Mouse (Mus musculus) hindbrain, embryonic 16.5 days (tissue): Measurements from ENCODE around the gene Nova2. TPM values are rescaled to one million over a fixed set of nuclear protein-coding genes. Genes with fewer than 3 reads are reported as not detected.

Experiments used
- ATAC-seq: fragments of 200-750 bp; cut with Nextera tagmentation; 2 replicates; pipeline ENCODE4 v1.8.0; 2017; ENCODE audit warnings: moderate TSS enrichment, moderate library complexity
- H3K27ac ChIP-seq: fragments of 300-500 bp; sonication (generic); 2 replicates; pipeline ENCODE4 v1.5.1; 2014; ENCODE audit warnings: low read depth, mild to moderate bottlenecking, control low read depth, low read length, moderate library complexity
- H3K27me3 ChIP-seq: fragments of 300-500 bp; sonication (generic); replicated peaks from 2 replicates; pipeline ENCODE4 v1.6.1; 2014; ENCODE audit warnings: low read length; ENCODE audit not compliant: control insufficient read depth, insufficient read depth
- H3K36me3 ChIP-seq: fragments of 300-500 bp; sonication (generic); 2 replicates; pipeline ENCODE4 v1.6.1; 2014; ENCODE audit warnings: mild to moderate bottlenecking, low read length, moderate library complexity, mixed read lengths; ENCODE audit not compliant: control insufficient read depth, insufficient read depth
- H3K4me1 ChIP-seq: fragments of 300-500 bp; sonication (generic); 2 replicates; pipeline ENCODE4 v1.6.1; 2014; ENCODE audit warnings: low read depth, low read length; ENCODE audit not compliant: control insufficient read depth, insufficient read depth
- H3K4me2 ChIP-seq: fragments of 300-500 bp; sonication (generic); 2 replicates; pipeline ENCODE4 v1.6.1; 2014; ENCODE audit warnings: mild to moderate bottlenecking, low read length, control low read depth, moderate library complexity
- H3K4me3 ChIP-seq: fragments of 300-500 bp; sonication (generic); 2 replicates; pipeline ENCODE4 v1.5.1; 2014; ENCODE audit warnings: mild to moderate bottlenecking, low read length, control low read depth, moderate library complexity
- H3K9ac ChIP-seq: fragments of 300-500 bp; sonication (generic); 2 replicates; pipeline ENCODE4 v1.6.1; 2014; ENCODE audit warnings: low read depth, mild to moderate bottlenecking, control low read depth, low read length, moderate library complexity
- H3K9me3 ChIP-seq: fragments of 300-500 bp; sonication (generic); 2 replicates; pipeline ENCODE4 v1.6.1; 2014; ENCODE audit warnings: mild to moderate bottlenecking, low read length, moderate library complexity; ENCODE audit not compliant: control insufficient read depth
- WGBS: fragments of 180-500 bp; shearing (Covaris S2); extraction: QIAGEN DNeasy Blood & Tissue Kit; methylation state at CpG from one replicate; pipeline ENCODE4 v1.1.7; 2014; 5-methylcytosine and 5-hydroxymethylcytosine counted together
- polyA plus RNA-seq: library from polyadenylated mRNA; unstranded; fragments of >200 nt; fragmentation: Nextera tagmentation; extraction: Ambion mirVana; gene quantifications from 2 replicates; pipeline ENCODE4 v1.2.1, GENCODE M21; 2015

The Nova2 gene
- polyA plus RNA-seq, 1 experiment from 2014 or later = 12.3 TPM

- Histone ChIP-seq H3K27me3 (no peaks in the 10 kb centered on the region), H3K36me3 (no peaks in the 10 kb centered on the region), H3K27ac (no peak overlapping the region; the same call in 1 of the 2 replicates), H3K9me3 (no peaks in the 10 kb centered on the region), H3K4me2 (peak overlapping the region; percentile 87), H3K4me1 (peaks cover 19% of the 10 kb centered on the region), H3K9ac (peak overlapping the region; percentile 66), H3K4me3 (peak overlapping the region; percentile 63)
- peak; percentile 51 for ATAC-seq
- 3% methylated on average over 34 of the region's 41 CpGs for WGBS
These were observed 31.8 kb upstream of the Nova2 start for GRCm38 (mm10) chr7:18893651-18894430.

- Histone ChIP-seq H3K9ac (no peak overlapping the region), H3K27ac (no peak overlapping the region)
- WGBS = 23% methylated on average over 5 of the region's 5 CpGs
These were observed 29.2 kb upstream of the Nova2 start for GRCm38 (mm10) chr7:18896536-18896935.

GRCm38 (mm10) chr7:18900513-18900912 lies 25.2 kb upstream of the Nova2 start:
- H3K36me3 ChIP-seq = no peaks in the 10 kb centered on the region
- peaks cover 2% of the 10 kb centered on the region; the same call in 1 of the 2 replicates for H3K4me1 ChIP-seq
- no peaks in the 10 kb centered on the region for H3K9me3 ChIP-seq
- no peaks in the 10 kb centered on the region for H3K27me3 ChIP-seq
- no peak overlapping the region for H3K4me3 ChIP-seq
- no peak overlapping the region for H3K9ac ChIP-seq
- no peak for ATAC-seq
- H3K27ac ChIP-seq = no peak overlapping the region
- WGBS = 92% methylated on average over 2 of the region's 2 CpGs
- no peak overlapping the region for H3K4me2 ChIP-seq

More at GRCm38 (mm10) chr7:18896536-18896935, 29.2 kb upstream of the Nova2 start:
- ATAC-seq = no peak
- Histone ChIP-seq H3K4me2 (no peak overlapping the region), H3K36me3 (no peaks in the 10 kb centered on the region), H3K9me3 (no peaks in the 10 kb centered on the region), H3K4me3 (no peak overlapping the region), H3K4me1 (peaks cover 19% of the 10 kb centered on the region), H3K27me3 (no peaks in the 10 kb centered on the region)

GRCm38 (mm10) chr7:18902486-18902885 lies 23.2 kb upstream of the Nova2 start:
- no peak overlapping the region for H3K4me3 ChIP-seq
- no peak overlapping the region for H3K27ac ChIP-seq
- H3K9me3 ChIP-seq = no peaks in the 10 kb centered on the region
- no peaks in the 10 kb centered on the region for H3K36me3 ChIP-seq
- H3K4me1 ChIP-seq = no peaks in the 10 kb centered on the region
- WGBS = 69% methylated on average over 3 of the region's 3 CpGs
- H3K27me3 ChIP-seq = no peaks in the 10 kb centered on the region
- no peak overlapping the region for H3K9ac ChIP-seq
- no peak for ATAC-seq
- no peak overlapping the region for H3K4me2 ChIP-seq

DNA sequence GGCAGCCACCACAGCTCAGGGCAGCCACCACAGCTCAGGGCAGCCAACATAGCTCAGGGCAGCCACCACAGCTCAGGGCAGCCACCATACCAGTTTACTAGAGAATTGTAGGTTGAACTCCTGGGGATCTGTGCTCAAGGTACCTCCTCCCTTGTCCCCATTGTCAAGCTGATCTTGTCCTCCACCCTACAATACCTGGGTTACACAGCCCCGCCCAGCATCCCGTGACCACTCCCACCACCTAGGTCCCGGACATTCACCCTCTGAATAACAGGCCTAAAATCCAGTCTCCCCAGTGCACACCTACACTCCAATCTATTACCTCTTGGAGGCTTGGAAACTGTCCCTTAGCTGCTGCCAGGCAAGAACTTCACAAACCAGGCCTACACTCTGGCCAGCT lies 20.7 kb upstream of the Nova2 start:
- Histone ChIP-seq H3K4me2 (no peak overlapping the region), H3K9me3 (no peaks in the 10 kb centered on the region), H3K4me3 (no peak overlapping the region), H3K4me1 (peaks cover 10% of the 10 kb centered on the region), H3K36me3 (no peaks in the 10 kb centered on the region), H3K27ac (no peak overlapping the region), H3K9ac (no peak overlapping the region), H3K27me3 (no peaks in the 10 kb centered on the region)
- 85% methylated on average over 3 of the region's 3 CpGs for WGBS
- no peak for ATAC-seq

GRCm38 (mm10) chr7:18909797-18910196 lies 15.9 kb upstream of the Nova2 start:
- Histone ChIP-seq H3K9me3 (no peaks in the 10 kb centered on the region), H3K27me3 (no peaks in the 10 kb centered on the region), H3K4me2 (peak overlapping the region; percentile 68), H3K9ac (peak overlapping the region; percentile 65), H3K4me3 (peak overlapping the region; percentile 61), H3K36me3 (no peaks in the 10 kb centered on the region), H3K27ac (no peak overlapping the region), H3K4me1 (peaks cover 15% of the 10 kb centered on the region)
- 5% methylated on average over 17 of the region's 17 CpGs for WGBS
- ATAC-seq = no peak

DNA sequence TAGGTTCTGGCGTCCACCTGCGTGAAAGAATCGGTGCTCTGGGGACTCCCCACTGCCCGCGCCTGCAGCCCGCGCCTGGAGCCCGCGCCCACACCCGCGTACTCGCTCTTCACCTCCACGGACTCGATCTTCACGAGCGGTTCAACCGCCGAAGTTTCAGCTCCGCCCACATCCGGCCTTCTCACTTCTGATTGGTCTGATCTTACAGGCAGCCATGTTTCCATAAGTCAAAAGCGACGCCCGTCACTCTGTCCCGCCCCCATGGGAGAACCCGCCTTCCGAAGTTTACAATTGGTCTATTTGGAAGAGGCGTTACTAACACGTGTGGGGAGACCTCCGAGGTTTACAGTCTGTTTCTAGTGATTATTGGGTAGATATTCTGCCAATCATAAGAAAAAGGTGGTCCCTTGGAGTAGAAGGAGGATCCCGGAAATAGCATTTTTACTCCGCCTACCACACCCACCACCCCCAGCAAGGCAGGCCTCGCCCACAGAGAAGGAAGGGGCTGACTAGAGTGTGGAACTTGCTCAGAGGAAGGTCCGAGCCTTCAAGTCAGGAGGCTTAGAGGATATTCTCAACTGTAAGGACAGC lies 15.4 kb upstream of the Nova2 start, which contains the start of gene Ccdc61:
Gene Ccdc61, minus strand, starts transcription at position 175 of the 591 bp plus-strand sequence.
- peak; percentile 99 for ATAC-seq
- peak within 1 kb of the TSS; percentile 65 for H3K9ac ChIP-seq
- H3K4me3 ChIP-seq = peak within 1 kb of the TSS; percentile 61
- H3K36me3 ChIP-seq = no peaks in the 10 kb centered on the region
- H3K9me3 ChIP-seq = no peaks in the 10 kb centered on the region
- no peak within 1 kb of the TSS for H3K27ac ChIP-seq
- WGBS = under 1% methylated on average over 33 of the region's 33 CpGs
- no peaks in the 10 kb centered on the region for H3K27me3 ChIP-seq
- H3K4me2 ChIP-seq = peak within 1 kb of the TSS; percentile 71
- H3K4me1 ChIP-seq = peaks cover 15% of the 10 kb centered on the region

GRCm38 (mm10) chr7:18916254-18916653 lies 9.4 kb upstream of the Nova2 start:
- Histone ChIP-seq H3K9me3 (no peaks in the 10 kb centered on the region), H3K9ac (no peak overlapping the region), H3K27ac (no peak overlapping the region), H3K4me1 (peaks cover 4% of the 10 kb centered on the region), H3K36me3 (no peaks in the 10 kb centered on the region), H3K27me3 (no peaks in the 10 kb centered on the region), H3K4me3 (no peak overlapping the region), H3K4me2 (no peak overlapping the region)
- 68% methylated on average over 4 of the region's 4 CpGs for WGBS
- ATAC-seq = no peak

GRCm38 (mm10) chr7:18917931-18918330 lies 7.8 kb upstream of the Nova2 start:
- Histone ChIP-seq H3K9ac (no peak overlapping the region), H3K27ac (0 out of 2 replicates have a peak overlapping the region, but pooled peaks have one; percentile 34), H3K4me1 (peaks cover 18% of the 10 kb centered on the region), H3K9me3 (no peaks in the 10 kb centered on the region), H3K27me3 (no peaks in the 10 kb centered on the region), H3K4me3 (no peak overlapping the region), H3K36me3 (no peaks in the 10 kb centered on the region), H3K4me2 (no peak overlapping the region)
- no peak for ATAC-seq
- 47% methylated on average over 3 of the region's 3 CpGs for WGBS
